Mouse (Mus musculus) testis, adult 2 months (tissue): ENCODE measurements around the gene B3galt6.

Source experiments
- CTCF ChIP-seq: fragments of 200-500 bp; IDR thresholded peaks from 2 replicates; pipeline ENCODE4 v1.5.1; 2012; ENCODE audit warnings: low read depth, mild to moderate bottlenecking, inconsistent platforms, low read length, moderate library complexity; ENCODE audit not compliant: control insufficient read depth, insufficient read depth, insufficient replicate concordance
- POLR2A ChIP-seq: fragments of 200-500 bp; IDR thresholded peaks from 2 replicates; pipeline ENCODE4 v1.6.1; 2012; ENCODE audit warnings: low read depth, mild to moderate bottlenecking, inconsistent platforms, low read length, moderate library complexity; ENCODE audit not compliant: control insufficient read depth

GRCm38 (mm10) chr4:156031255-156031592 is 38.8 kb upstream of the B3galt6 start:
- TF ChIP-seq CTCF (no peak), POLR2A (no peak; the same call in 1 of the 2 replicates)
